Mouse (Mus musculus) heart, postnatal 14 days (tissue): Measurements from ENCODE around the gene Brap. TPM values are rescaled to one million over a fixed set of nuclear protein-coding genes. Genes with fewer than 3 reads are reported as not detected.
"Not testable (repeated sequence)": the region's sequence is repeated elsewhere in the genome, so short reads cannot be mapped to it uniquely, and the experiment has no call there.

Source experiments
- DNase-seq, 2 experiments: peaks; one replicate each; pipeline ENCODE4 v3.0.0; 2021 to 2022
- intact Hi-C: fragments of 180-260 bp; cut with DNase I; formaldehyde crosslinking; loops from one replicate; pipeline ENCODE4 v1.15.1; 2025
- long read RNA-seq, 2 experiments: library from polyadenylated mRNA; stranded (forward); transcript quantifications; one replicate each; pipeline ENCODE4 v2.0.0; 2021
- total RNA-seq, 2 experiments: library from RNA; stranded (reverse); gene quantifications; 2 replicates each; pipeline ENCODE4 v1.2.3; 2021

Brap gene
- 10 to 100 TPM; 26.7 to 27.6 TPM for total RNA-seq
- long read RNA-seq, experiment 1, full-length matches to known transcripts = 45 of 51 reads
- long read RNA-seq, experiment 1, partial matches to known transcripts = 1 of 51 reads
- long read RNA-seq, experiment 1, other reads (novel, unspliced or antisense) = 5 of 51 reads
- long read RNA-seq, experiment 2, full-length matches to known transcripts = 34 of 43 reads
- long read RNA-seq, experiment 2, partial matches to known transcripts = 5 of 43 reads
- long read RNA-seq, experiment 2, other reads (novel, unspliced or antisense) = 4 of 43 reads

- intact Hi-C loops = no loop called here
- peak; percentile 97 to 98 for DNase-seq
Measured at GRCm38 (mm10) chr5:121660059-121660896, at the start of gene Brap, which contains the start of gene Acad10. Gene Brap (plus strand): TSS chr5:121660563. Gene Acad10 (minus strand): TSS chr5:121660514.

- no peak for DNase-seq
- intact Hi-C loops = no loop called here
Measured at GRCm38 (mm10) chr5:121612036-121612435, 48.3 kb upstream of the Brap start.

- intact Hi-C loops = not testable (repeated sequence)
Measured at GRCm38 (mm10) chr5:121614921-121615320, 45.4 kb upstream of the Brap start.

GRCm38 (mm10) chr5:121618592-121619513, 41.5 kb upstream of the Brap start, which contains the start of gene Acad12:
Gene Acad12 (minus strand): TSS chr5:121618938.
- intact Hi-C loops = loop anchor here (1.0 kb wide), 1 partner anchor 58 kb away; no protein-coding TSS in a partner anchor
- peak; percentile 92 for DNase-seq

More at GRCm38 (mm10) chr5:121614921-121615320, 45.4 kb upstream of the Brap start:
- not testable (repeated sequence) for DNase-seq

GRCm38 (mm10) chr5:121621102-121621501, 39.3 kb upstream of the Brap start:
- no peak for DNase-seq
- intact Hi-C loops = no loop called here

- no peak for DNase-seq
- intact Hi-C loops = no loop called here
Measured at GRCm38 (mm10) chr5:121623241-121623640, 37.1 kb upstream of the Brap start.

- peak; percentile 77 to 86 for DNase-seq
- intact Hi-C loops = no loop called here
Measured at GRCm38 (mm10) chr5:121627871-121628270, 32.5 kb upstream of the Brap start.

- intact Hi-C loops = not testable (repeated sequence)
Measured at GRCm38 (mm10) chr5:121631106-121631647, 29.2 kb upstream of the Brap start.

GRCm38 (mm10) chr5:121632804-121633203, 27.6 kb upstream of the Brap start:
- intact Hi-C loops = no loop called here

More at GRCm38 (mm10) chr5:121631106-121631647, 29.2 kb upstream of the Brap start:
- not testable (repeated sequence) for DNase-seq

GRCm38 (mm10) chr5:121634668-121635067, 25.7 kb upstream of the Brap start:
- intact Hi-C loops = no loop called here
- DNase-seq = no peak

More at GRCm38 (mm10) chr5:121632804-121633203, 27.6 kb upstream of the Brap start:
- DNase-seq = no peak

- intact Hi-C loops = no loop called here
Measured at GRCm38 (mm10) chr5:121637296-121637695, 23.1 kb upstream of the Brap start.

GRCm38 (mm10) chr5:121639601-121640000, 20.8 kb upstream of the Brap start:
- DNase-seq = no peak
- intact Hi-C loops = no loop called here

More at GRCm38 (mm10) chr5:121637296-121637695, 23.1 kb upstream of the Brap start:
- no peak for DNase-seq

- intact Hi-C loops = no loop called here
- no peak for DNase-seq
Measured at GRCm38 (mm10) chr5:121649134-121649533, 11.2 kb upstream of the Brap start.

- intact Hi-C loops = no loop called here
- no peak for DNase-seq
Measured at GRCm38 (mm10) chr5:121654526-121654925, 5.8 kb upstream of the Brap start.

GRCm38 (mm10) chr5:121656866-121657265, 3.5 kb upstream of the Brap start:
- peak; percentile 5 to 7 for DNase-seq
- intact Hi-C loops = not testable (repeated sequence)

GRCm38 (mm10) chr5:121657656-121658055, 2.7 kb upstream of the Brap start:
- DNase-seq, intact Hi-C loops: not testable (repeated sequence)

GRCm38 (mm10) chr5:121660897-121661254, 513 bp downstream of the Brap start:
- intact Hi-C loops = no loop called here
- no peak for DNase-seq

GRCm38 (mm10) chr5:121661494-121661893, 1.1 kb downstream of the Brap start:
- intact Hi-C loops = no loop called here
- no peak for DNase-seq

GRCm38 (mm10) chr5:121663456-121663855, 3.1 kb downstream of the Brap start:
- intact Hi-C loops = no loop called here

GRCm38 (mm10) chr5:121664078-121664477, 3.7 kb downstream of the Brap start:
- DNase-seq = no peak
- intact Hi-C loops = no loop called here

More at GRCm38 (mm10) chr5:121663456-121663855, 3.1 kb downstream of the Brap start:
- DNase-seq = no peak
